Mouse (Mus musculus) ES-E14 (cell line): ENCODE results near the gene Krtap7-1.

Experiments
- CHD2 ChIP-seq: IDR thresholded peaks from 2 replicates; pipeline ENCODE4 v1.6.1; 2014; ENCODE audit warnings: mild to moderate bottlenecking, low read depth, low read length, inconsistent platforms
- HCFC1 ChIP-seq: IDR thresholded peaks from 2 replicates; pipeline ENCODE4 v1.6.1; 2012; ENCODE audit warnings: low read length, inconsistent platforms, borderline replicate concordance; ENCODE audit not compliant: insufficient read depth
- ZC3H11A ChIP-seq: IDR thresholded peaks from 2 replicates; pipeline ENCODE4 v1.6.1; 2012; ENCODE audit warnings: low read depth, mild to moderate bottlenecking, inconsistent platforms, low read length, borderline replicate concordance
- ZNF384 ChIP-seq: IDR thresholded peaks from 2 replicates; pipeline ENCODE4 v1.6.1; 2012; ENCODE audit warnings: low read depth, low read length, inconsistent platforms

GRCm38 (mm10) chr16:89487852-89488251, 20.3 kb downstream of the Krtap7-1 start, which contains the start of gene Krtap8-1:
- TF ChIP-seq CHD2 (no peak), HCFC1 (no peak), ZNF384 (no peak), ZC3H11A (no peak)
